Mouse (Mus musculus) forebrain, embryonic 12.5 days (tissue): Measurements from ENCODE around the gene Gprin2. TPM values are rescaled to one million over a fixed set of nuclear protein-coding genes. Genes with fewer than 3 reads are reported as not detected.

Experiments used
- ATAC-seq: fragments of 200-750 bp; cut with Nextera tagmentation; 2 replicates; pipeline ENCODE4 v1.8.0; 2017; ENCODE audit warnings: moderate TSS enrichment; ENCODE audit not compliant: low FRiP score
- H3K27ac ChIP-seq: fragments of 300-500 bp; sonication (generic); 2 replicates; pipeline ENCODE4 v1.5.1; 2016; ENCODE audit warnings: mild to moderate bottlenecking
- H3K27me3 ChIP-seq: fragments of 300-500 bp; sonication (generic); 2 replicates; pipeline ENCODE4 v1.6.1; 2016; ENCODE audit warnings: mild to moderate bottlenecking
- H3K36me3 ChIP-seq: fragments of 300-500 bp; sonication (generic); replicated peaks from 2 replicates; pipeline ENCODE4 v1.6.1; 2016; ENCODE audit warnings: mild to moderate bottlenecking
- H3K4me1 ChIP-seq: fragments of 300-500 bp; sonication (generic); 2 replicates; pipeline ENCODE4 v1.6.1; 2016
- H3K4me2 ChIP-seq: fragments of 300-500 bp; sonication (generic); 2 replicates; pipeline ENCODE4 v1.6.1; 2016; ENCODE audit warnings: mild to moderate bottlenecking, moderate library complexity
- H3K4me3 ChIP-seq: fragments of 300-500 bp; sonication (generic); replicated peaks from 2 replicates; pipeline ENCODE4 v1.5.1; 2016; ENCODE audit warnings: mild to moderate bottlenecking
- H3K9ac ChIP-seq: fragments of 300-500 bp; sonication (generic); 2 replicates; pipeline ENCODE4 v1.6.1; 2016; ENCODE audit warnings: mild to moderate bottlenecking
- H3K9me3 ChIP-seq: fragments of 300-500 bp; sonication (generic); 2 replicates; pipeline ENCODE4 v1.6.1; 2016
- WGBS: fragments of 180-500 bp; shearing (Covaris S2); methylation state at CpG from one replicate; pipeline ENCODE4 v1.1.7; 2016; 5-methylcytosine and 5-hydroxymethylcytosine counted together
- polyA plus RNA-seq: library from polyadenylated mRNA; unstranded; fragments of >200 nt; fragmentation: Nextera tagmentation; extraction: Ambion mirVana; gene quantifications from 2 replicates; pipeline ENCODE4 v1.2.1, GENCODE M21; 2016

The Gprin2 gene
- polyA plus RNA-seq, 1 experiment from 2014 or later: 2.2 TPM

GRCm38 (mm10) chr14:34195466-34195865, 6.0 kb downstream of the Gprin2 start:
- H3K9ac ChIP-seq: no peak overlapping the region
- H3K27me3 ChIP-seq: peaks cover 13% of the 10 kb centered on the region; the same call in 1 of the 2 replicates
- H3K4me1 ChIP-seq: no peaks in the 10 kb centered on the region; the same call in 1 of the 2 replicates
- no peaks in the 10 kb centered on the region for H3K36me3 ChIP-seq
- no peak overlapping the region for H3K4me3 ChIP-seq
- H3K4me2 ChIP-seq: no peak overlapping the region
- no peak overlapping the region for H3K27ac ChIP-seq
- WGBS: 89% methylated on average over 15 of the region's 15 CpGs
- no peaks in the 10 kb centered on the region for H3K9me3 ChIP-seq
- ATAC-seq: no peak

DNA sequence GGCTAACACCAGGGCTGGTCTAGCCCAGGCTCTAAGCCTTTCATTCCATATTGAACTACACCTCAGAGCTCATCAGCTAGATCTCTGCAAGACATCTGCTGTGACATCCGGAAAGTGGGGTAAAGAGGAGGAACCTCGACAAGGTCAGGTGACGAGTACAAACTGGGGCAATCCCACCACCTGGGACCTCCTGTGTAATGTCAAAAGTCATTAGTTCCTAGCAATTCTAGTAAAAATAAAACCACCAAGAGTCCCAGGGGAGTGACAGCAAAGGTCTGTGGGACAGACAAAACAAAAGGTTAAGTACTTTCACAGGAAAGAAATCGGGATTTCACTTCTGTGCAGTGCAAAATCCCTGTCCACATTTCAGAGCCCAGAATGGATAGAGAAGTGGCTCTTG, 7.6 kb downstream of the Gprin2 start:
- Histone ChIP-seq H3K4me3 (no peak overlapping the region), H3K27me3 (peaks cover 5% of the 10 kb centered on the region; the same call in 1 of the 2 replicates), H3K9me3 (no peaks in the 10 kb centered on the region), H3K4me1 (no peaks in the 10 kb centered on the region), H3K9ac (no peak overlapping the region), H3K4me2 (no peak overlapping the region), H3K27ac (no peak overlapping the region), H3K36me3 (no peaks in the 10 kb centered on the region)
- no peak for ATAC-seq
- 86% methylated on average over 4 of the region's 4 CpGs for WGBS

GRCm38 (mm10) chr14:34190361-34190760, 11.1 kb downstream of the Gprin2 start:
- Histone ChIP-seq H3K4me3 (no peak overlapping the region), H3K27me3 (no peaks in the 10 kb centered on the region), H3K9me3 (no peaks in the 10 kb centered on the region), H3K4me2 (no peak overlapping the region), H3K27ac (no peak overlapping the region), H3K36me3 (no peaks in the 10 kb centered on the region), H3K9ac (no peak overlapping the region), H3K4me1 (no peaks in the 10 kb centered on the region)
- WGBS: 74% methylated on average over 7 of the region's 7 CpGs
- ATAC-seq: no peak

DNA sequence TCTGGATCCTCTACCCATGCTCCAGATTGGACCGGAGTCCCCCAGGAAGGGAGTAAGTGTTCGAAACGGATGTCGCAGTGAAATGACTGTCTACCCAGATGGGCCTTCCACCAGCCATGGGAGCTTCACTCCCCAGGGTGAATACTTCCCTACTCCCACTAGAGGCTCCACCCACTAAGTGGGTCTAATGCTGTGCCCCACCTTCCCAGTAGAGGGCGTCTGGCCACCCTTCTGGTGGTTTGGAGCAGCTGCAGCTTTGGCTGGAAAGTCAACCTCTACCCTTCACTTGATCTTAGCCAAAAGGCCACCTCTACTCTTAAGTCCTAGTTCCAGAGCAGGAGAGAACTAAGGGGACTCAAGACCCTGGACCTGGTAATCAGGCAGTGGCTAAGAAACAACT, 12.8 kb downstream of the Gprin2 start:
- no peak overlapping the region for H3K9ac ChIP-seq
- no peaks in the 10 kb centered on the region for H3K9me3 ChIP-seq
- no peak overlapping the region for H3K4me3 ChIP-seq
- H3K4me2 ChIP-seq: no peak overlapping the region
- 67% methylated on average over 5 of the region's 5 CpGs for WGBS
- no peak for ATAC-seq
- no peak overlapping the region for H3K27ac ChIP-seq
- no peaks in the 10 kb centered on the region for H3K36me3 ChIP-seq
- no peaks in the 10 kb centered on the region for H3K27me3 ChIP-seq
- no peaks in the 10 kb centered on the region for H3K4me1 ChIP-seq

- no peaks in the 10 kb centered on the region for H3K27me3 ChIP-seq
- no peak overlapping the region for H3K9ac ChIP-seq
- H3K4me3 ChIP-seq: no peak overlapping the region
- H3K9me3 ChIP-seq: 0 out of 2 replicates have a peak, but pooled peaks cover 2% of the 10 kb centered on the region
- H3K4me1 ChIP-seq: no peaks in the 10 kb centered on the region
- no peaks in the 10 kb centered on the region for H3K36me3 ChIP-seq
- no peak overlapping the region for H3K27ac ChIP-seq
- WGBS: 94% methylated on average over 1 of the region's 1 CpGs
- no peak overlapping the region for H3K4me2 ChIP-seq
- ATAC-seq: no peak
Measured at GRCm38 (mm10) chr14:34183101-34183500, 18.4 kb downstream of the Gprin2 start.

GRCm38 (mm10) chr14:34179351-34179750, 22.1 kb downstream of the Gprin2 start:
- ATAC-seq: no peak
- H3K27me3 ChIP-seq: no peaks in the 10 kb centered on the region
- H3K4me1 ChIP-seq: no peaks in the 10 kb centered on the region
- 90% methylated on average over 3 of the region's 3 CpGs for WGBS
- H3K9me3 ChIP-seq: 0 out of 2 replicates have a peak, but pooled peaks cover 2% of the 10 kb centered on the region
- H3K27ac ChIP-seq: no peak overlapping the region
- no peak overlapping the region for H3K9ac ChIP-seq
- no peak overlapping the region for H3K4me3 ChIP-seq
- H3K4me2 ChIP-seq: no peak overlapping the region
- H3K36me3 ChIP-seq: no peaks in the 10 kb centered on the region

GRCm38 (mm10) chr14:34171107-34171506, 30.3 kb downstream of the Gprin2 start:
- WGBS: 92% methylated on average over 3 of the region's 3 CpGs
- H3K27me3 ChIP-seq: no peaks in the 10 kb centered on the region
- no peaks in the 10 kb centered on the region for H3K9me3 ChIP-seq
- no peaks in the 10 kb centered on the region for H3K4me1 ChIP-seq
- H3K4me2 ChIP-seq: no peak overlapping the region
- H3K9ac ChIP-seq: no peak overlapping the region
- no peak overlapping the region for H3K4me3 ChIP-seq
- no peaks in the 10 kb centered on the region for H3K36me3 ChIP-seq
- no peak overlapping the region for H3K27ac ChIP-seq
- no peak for ATAC-seq

GRCm38 (mm10) chr14:34155752-34156151, 45.7 kb downstream of the Gprin2 start:
- Histone ChIP-seq H3K9ac (no peak overlapping the region), H3K4me2 (no peak overlapping the region), H3K36me3 (no peaks in the 10 kb centered on the region), H3K27ac (no peak overlapping the region), H3K27me3 (peaks cover 18% of the 10 kb centered on the region), H3K4me3 (no peak overlapping the region), H3K9me3 (no peaks in the 10 kb centered on the region), H3K4me1 (peaks cover 7% of the 10 kb centered on the region; the same call in 1 of the 2 replicates)
- 49% methylated on average over 12 of the region's 12 CpGs for WGBS
- ATAC-seq: no peak

DNA sequence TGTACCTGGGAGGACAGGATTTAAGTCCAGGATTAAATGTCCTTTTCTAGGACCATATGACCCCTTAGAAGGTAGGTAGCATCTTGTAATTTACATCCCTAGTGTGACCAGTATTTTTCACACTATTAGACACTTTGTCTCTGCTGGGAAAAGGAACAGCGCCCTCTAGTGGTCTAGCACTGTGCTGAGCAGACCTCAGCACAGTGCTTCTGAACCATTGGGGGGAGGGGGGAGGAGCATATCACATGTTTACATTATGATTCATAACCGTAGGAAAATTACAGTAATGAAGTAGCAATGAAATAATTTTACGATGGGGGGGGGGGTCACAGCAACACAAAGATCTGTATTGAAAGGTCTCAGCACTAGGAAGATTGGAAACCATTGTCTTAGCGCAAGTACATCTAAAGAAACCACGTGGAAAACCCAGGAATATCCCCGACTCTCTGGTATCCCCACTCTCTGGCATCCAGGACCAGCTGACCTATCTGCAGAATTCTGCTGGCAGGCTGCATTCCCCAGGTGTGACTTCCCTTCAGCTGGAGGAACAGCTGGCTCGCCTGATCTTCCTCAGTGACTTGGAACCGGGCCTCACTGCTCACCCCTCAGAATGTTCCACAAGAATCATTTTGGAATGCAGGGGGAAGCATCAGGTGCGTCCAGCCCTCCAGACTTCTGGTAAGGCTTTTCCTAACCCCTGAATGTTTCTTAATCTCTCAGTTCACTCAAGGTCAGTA, 46.7 kb downstream of the Gprin2 start:
- ATAC-seq: peak; percentile 75; the same call in 1 of the 2 replicates
- no peak overlapping the region for H3K4me2 ChIP-seq
- H3K27me3 ChIP-seq: peaks cover 18% of the 10 kb centered on the region
- no peaks in the 10 kb centered on the region for H3K36me3 ChIP-seq
- no peaks in the 10 kb centered on the region for H3K9me3 ChIP-seq
- no peak overlapping the region for H3K9ac ChIP-seq
- H3K27ac ChIP-seq: no peak overlapping the region
- H3K4me1 ChIP-seq: peaks cover 7% of the 10 kb centered on the region; the same call in 1 of the 2 replicates
- WGBS: 57% methylated on average over 9 of the region's 9 CpGs
- no peak overlapping the region for H3K4me3 ChIP-seq

DNA sequence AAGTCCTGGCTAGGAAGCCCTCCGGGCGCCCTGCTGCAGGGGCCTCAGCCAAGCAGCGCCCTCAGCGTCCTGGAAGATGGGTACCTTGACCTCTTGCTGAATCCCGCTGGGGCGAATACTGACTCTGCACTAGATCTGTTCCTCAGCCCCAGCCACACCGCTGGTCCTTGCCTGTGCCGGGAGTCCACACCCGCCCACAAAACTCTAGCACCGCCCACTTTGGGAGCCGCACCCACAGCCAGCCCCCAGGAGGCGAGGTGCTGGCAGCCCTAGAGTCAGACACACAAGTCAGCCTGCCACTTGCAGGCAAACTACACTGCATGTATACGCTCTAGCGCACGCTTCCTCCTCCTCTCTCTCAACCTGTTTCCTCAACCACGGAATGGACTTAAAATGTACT, 49.1 kb downstream of the Gprin2 start, which contains the start of gene Npy4r:
Npy4r (minus strand) TSS at position 148 of the 400 bp plus-strand sequence.
- H3K4me2 ChIP-seq: no peak within 1 kb of the TSS; the same call in 1 of the 2 replicates
- no peak for ATAC-seq
- 18% methylated on average over 16 of the region's 16 CpGs for WGBS
- peaks cover 7% of the 10 kb centered on the region; the same call in 1 of the 2 replicates for H3K4me1 ChIP-seq
- H3K4me3 ChIP-seq: no peak within 1 kb of the TSS
- H3K27ac ChIP-seq: no peak within 1 kb of the TSS
- H3K9me3 ChIP-seq: no peaks in the 10 kb centered on the region
- no peak within 1 kb of the TSS for H3K9ac ChIP-seq
- peaks cover 18% of the 10 kb centered on the region for H3K27me3 ChIP-seq
- H3K36me3 ChIP-seq: no peaks in the 10 kb centered on the region

DNA sequence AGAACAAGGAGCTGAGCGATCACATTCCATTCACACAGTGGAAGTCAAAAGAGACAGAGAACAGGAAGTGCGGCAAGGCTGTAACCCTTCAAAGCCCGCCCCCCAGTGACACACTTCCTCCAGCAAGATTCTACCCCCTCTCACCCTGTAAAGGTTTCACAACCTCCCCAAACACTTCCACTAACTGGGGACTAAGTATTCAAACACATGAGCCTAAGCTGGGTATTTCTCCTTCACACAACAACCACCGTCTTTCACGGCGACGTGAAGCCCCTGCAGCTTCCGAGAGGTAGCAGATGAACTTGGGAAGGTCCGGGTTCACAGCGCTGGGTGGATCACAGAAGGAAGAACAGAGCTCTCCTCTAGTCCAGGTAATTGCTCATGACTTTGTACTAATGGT, 58.5 kb downstream of the Gprin2 start:
- no peaks in the 10 kb centered on the region for H3K9me3 ChIP-seq
- no peak for ATAC-seq
- H3K4me1 ChIP-seq: no peaks in the 10 kb centered on the region
- H3K4me2 ChIP-seq: no peak overlapping the region
- peaks cover 47% of the 10 kb centered on the region for H3K27me3 ChIP-seq
- H3K9ac ChIP-seq: no peak overlapping the region
- H3K27ac ChIP-seq: no peak overlapping the region
- 95% methylated on average over 10 of the region's 10 CpGs for WGBS
- H3K36me3 ChIP-seq: no peaks in the 10 kb centered on the region
- H3K4me3 ChIP-seq: no peak overlapping the region

DNA sequence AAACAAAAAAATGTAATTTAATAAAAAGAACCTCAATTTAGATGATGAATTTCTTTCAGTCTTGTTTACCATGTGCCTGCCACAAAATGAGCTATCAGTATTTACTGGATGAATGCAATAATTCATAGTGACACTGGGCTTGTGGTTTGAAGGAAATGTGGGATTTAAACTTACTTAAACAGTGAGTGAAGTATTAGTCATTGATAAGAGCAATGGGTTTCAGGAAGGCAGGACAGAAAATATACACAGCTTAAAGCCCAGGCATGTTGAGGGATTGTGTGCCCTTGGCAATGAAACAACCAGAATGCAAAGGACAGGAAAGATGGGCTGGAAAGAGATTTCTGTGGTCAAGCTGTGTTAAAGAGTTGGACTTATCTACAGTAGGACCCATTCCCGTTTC, 59.1 kb downstream of the Gprin2 start:
- no peaks in the 10 kb centered on the region for H3K9me3 ChIP-seq
- no peak overlapping the region for H3K9ac ChIP-seq
- H3K27ac ChIP-seq: no peak overlapping the region
- no peak overlapping the region for H3K4me3 ChIP-seq
- no peaks in the 10 kb centered on the region for H3K4me1 ChIP-seq
- no peaks in the 10 kb centered on the region for H3K36me3 ChIP-seq
- 75% methylated on average over 1 of the region's 1 CpGs for WGBS
- ATAC-seq: no peak
- peaks cover 53% of the 10 kb centered on the region for H3K27me3 ChIP-seq
- H3K4me2 ChIP-seq: no peak overlapping the region
